Mouse (Mus musculus) forebrain, embryonic 14.5 days (tissue): ENCODE data around the gene Dnajc4. TPM values are rescaled to one million over a fixed set of nuclear protein-coding genes. Genes with fewer than 3 reads are reported as not detected.

Experiments used
- ATAC-seq: fragments of 200-750 bp; cut with Nextera tagmentation; 2 replicates; pipeline ENCODE4 v1.8.0; 2017; ENCODE audit warnings: mild to moderate bottlenecking, moderate library complexity
- DNase-seq: peaks from one replicate; pipeline ENCODE4 v3.0.0-alpha.2; 2015; ENCODE audit warnings: low spot score
- H3K27ac ChIP-seq: fragments of 300-500 bp; sonication (generic); 2 replicates; pipeline ENCODE4 v1.5.1; 2014; ENCODE audit warnings: low read depth, mild to moderate bottlenecking, control low read depth, low read length, moderate library complexity
- H3K27me3 ChIP-seq: fragments of 300-500 bp; sonication (generic); replicated peaks from 2 replicates; pipeline ENCODE4 v1.6.1; 2014; ENCODE audit warnings: low read length, control low read depth, mixed read lengths; ENCODE audit not compliant: control insufficient read depth, insufficient read depth
- H3K36me3 ChIP-seq: fragments of 300-500 bp; sonication (generic); 2 replicates; pipeline ENCODE4 v1.6.1; 2014; ENCODE audit warnings: low read length, control low read depth; ENCODE audit not compliant: control insufficient read depth, insufficient read depth
- H3K4me1 ChIP-seq: fragments of 300-500 bp; sonication (generic); 2 replicates; pipeline ENCODE4 v1.6.1; 2014; ENCODE audit warnings: antibody characterized with exemption, low read length, control low read depth; ENCODE audit not compliant: control insufficient read depth, insufficient read depth
- H3K4me2 ChIP-seq: fragments of 300-500 bp; sonication (generic); 2 replicates; pipeline ENCODE4 v1.6.1; 2014; ENCODE audit warnings: mild to moderate bottlenecking, control low read depth, low read length
- H3K4me3 ChIP-seq: fragments of 300-500 bp; sonication (generic); 2 replicates; pipeline ENCODE4 v1.5.1; 2014; ENCODE audit warnings: low read depth, low read length, control low read depth
- H3K9ac ChIP-seq: fragments of 300-500 bp; sonication (generic); 2 replicates; pipeline ENCODE4 v1.6.1; 2014; ENCODE audit warnings: mild to moderate bottlenecking, low read length, control low read depth, moderate library complexity
- H3K9me3 ChIP-seq: fragments of 300-500 bp; sonication (generic); replicated peaks from 2 replicates; pipeline ENCODE4 v1.6.1; 2016; ENCODE audit warnings: low read length, control low read depth, mixed read lengths; ENCODE audit not compliant: control insufficient read depth
- WGBS: fragments of 180-500 bp; shearing (Covaris S2); extraction: QIAGEN DNeasy Blood & Tissue Kit; methylation state at CpG from one replicate; pipeline ENCODE4 v1.1.7; 2014; 5-methylcytosine and 5-hydroxymethylcytosine counted together
- polyA plus RNA-seq: library from polyadenylated mRNA; unstranded; fragments of >200 nt; fragmentation: Nextera tagmentation; extraction: Ambion mirVana; gene quantifications from 2 replicates; pipeline ENCODE4 v1.2.1, GENCODE M21; 2014

Dnajc4 gene
- polyA plus RNA-seq, 1 experiment from 2014 or later, result 25.2 TPM

GRCm38 (mm10) chr19:7019191-7019590 is 26.8 kb upstream of the Dnajc4 start, which contains the start of gene Fermt3:
Gene Fermt3 (minus strand): TSS chr19:7019469.
- WGBS, result 88% methylated on average over 5 of the region's 5 CpGs
- Histone ChIP-seq H3K9me3 (no peaks in the 10 kb centered on the region), H3K27ac (no peak within 1 kb of the TSS), H3K4me1 (no peaks in the 10 kb centered on the region), H3K4me2 (no peak within 1 kb of the TSS), H3K27me3 (no peaks in the 10 kb centered on the region), H3K36me3 (peaks cover 70% of the 10 kb centered on the region), H3K4me3 (no peak within 1 kb of the TSS), H3K9ac (no peak within 1 kb of the TSS)
- DNase-seq (no peak), ATAC-seq (no peak)

- ATAC-seq, result no peak
- WGBS, result 94% methylated on average over 11 of the region's 11 CpGs
- no peak overlapping the region for H3K4me2 ChIP-seq
- DNase-seq, result no peak
- H3K36me3 ChIP-seq, result peaks cover 68% of the 10 kb centered on the region
- H3K4me1 ChIP-seq, result no peaks in the 10 kb centered on the region
- no peak overlapping the region for H3K4me3 ChIP-seq
- no peak overlapping the region for H3K27ac ChIP-seq
- H3K27me3 ChIP-seq, result no peaks in the 10 kb centered on the region
- no peak overlapping the region for H3K9ac ChIP-seq
- H3K9me3 ChIP-seq, result no peaks in the 10 kb centered on the region
Measured at GRCm38 (mm10) chr19:7018546-7018945, 26.2 kb upstream of the Dnajc4 start.

GRCm38 (mm10) chr19:7017541-7018457 is 25.4 kb upstream of the Dnajc4 start:
- H3K9ac ChIP-seq, result no peak overlapping the region
- 90% methylated on average over 12 of the region's 12 CpGs for WGBS
- H3K27me3 ChIP-seq, result no peaks in the 10 kb centered on the region
- H3K27ac ChIP-seq, result no peak overlapping the region
- H3K4me2 ChIP-seq, result no peak overlapping the region
- peaks cover 61% of the 10 kb centered on the region for H3K36me3 ChIP-seq
- H3K9me3 ChIP-seq, result no peaks in the 10 kb centered on the region
- ATAC-seq, result no peak
- H3K4me1 ChIP-seq, result no peaks in the 10 kb centered on the region
- no peak overlapping the region for H3K4me3 ChIP-seq
- no peak for DNase-seq

GRCm38 (mm10) chr19:7014481-7015135 is 22.2 kb upstream of the Dnajc4 start:
- ATAC-seq, result no peak
- peaks cover 29% of the 10 kb centered on the region for H3K36me3 ChIP-seq
- H3K4me2 ChIP-seq, result no peak overlapping the region
- no peak overlapping the region for H3K27ac ChIP-seq
- no peak for DNase-seq
- H3K4me1 ChIP-seq, result no peaks in the 10 kb centered on the region
- no peaks in the 10 kb centered on the region for H3K27me3 ChIP-seq
- H3K4me3 ChIP-seq, result no peak overlapping the region
- H3K9ac ChIP-seq, result no peak overlapping the region
- 91% methylated on average over 20 of the region's 20 CpGs for WGBS
- no peaks in the 10 kb centered on the region for H3K9me3 ChIP-seq

GRCm38 (mm10) chr19:7013984-7014383 is 21.6 kb upstream of the Dnajc4 start:
- H3K4me3 ChIP-seq, result no peak overlapping the region
- H3K4me2 ChIP-seq, result no peak overlapping the region
- peaks cover 22% of the 10 kb centered on the region for H3K36me3 ChIP-seq
- H3K9ac ChIP-seq, result no peak overlapping the region
- H3K27ac ChIP-seq, result no peak overlapping the region
- ATAC-seq (no peak), DNase-seq (no peak)
- no peaks in the 10 kb centered on the region for H3K9me3 ChIP-seq
- H3K4me1 ChIP-seq, result no peaks in the 10 kb centered on the region
- 93% methylated on average over 9 of the region's 9 CpGs for WGBS
- no peaks in the 10 kb centered on the region for H3K27me3 ChIP-seq

- H3K27me3 ChIP-seq, result no peaks in the 10 kb centered on the region
- no peak overlapping the region for H3K27ac ChIP-seq
- no peak overlapping the region for H3K9ac ChIP-seq
- no peak overlapping the region for H3K4me2 ChIP-seq
- H3K9me3 ChIP-seq, result no peaks in the 10 kb centered on the region
- H3K36me3 ChIP-seq, result peaks cover 9% of the 10 kb centered on the region; the same call in 1 of the 2 replicates
- ATAC-seq (no peak), DNase-seq (no peak)
- no peak overlapping the region for H3K4me3 ChIP-seq
- H3K4me1 ChIP-seq, result no peaks in the 10 kb centered on the region
- WGBS, result 80% methylated on average over 4 of the region's 4 CpGs
Measured at GRCm38 (mm10) chr19:7012426-7012825, 20.1 kb upstream of the Dnajc4 start.

GRCm38 (mm10) chr19:7006892-7007593 is 14.7 kb upstream of the Dnajc4 start:
- H3K27ac ChIP-seq, result no peak overlapping the region
- DNase-seq, result no peak
- H3K9me3 ChIP-seq, result no peaks in the 10 kb centered on the region
- H3K4me1 ChIP-seq, result no peaks in the 10 kb centered on the region
- WGBS, result 90% methylated on average over 8 of the region's 9 CpGs
- H3K36me3 ChIP-seq, result no peaks in the 10 kb centered on the region
- no peak overlapping the region for H3K9ac ChIP-seq
- H3K4me3 ChIP-seq, result no peak overlapping the region
- no peaks in the 10 kb centered on the region for H3K27me3 ChIP-seq
- ATAC-seq, result no peak
- no peak overlapping the region for H3K4me2 ChIP-seq

GRCm38 (mm10) chr19:6999360-7000063 is 7.1 kb upstream of the Dnajc4 start:
- ATAC-seq (no peak), DNase-seq (no peak)
- Histone ChIP-seq H3K4me2 (no peak overlapping the region), H3K27ac (no peak overlapping the region), H3K4me3 (no peak overlapping the region), H3K9me3 (no peaks in the 10 kb centered on the region), H3K4me1 (peaks cover 16% of the 10 kb centered on the region), H3K27me3 (no peaks in the 10 kb centered on the region), H3K36me3 (peaks cover 16% of the 10 kb centered on the region), H3K9ac (no peak overlapping the region)
- WGBS, result 93% methylated on average over 19 of the region's 19 CpGs
